Mouse (Mus musculus) retina, embryonic 14.5 days (tissue): ENCODE measurements around the gene Tmem108.
A peak's percentile ranks its signal among the peaks of the same experiment; 100 is the strongest.

Experiments
- DNase-seq: peaks from one replicate; pipeline ENCODE4 v3.0.0-alpha.2; 2015; ENCODE audit warnings: low spot score

Gene Tmem108

DNA sequence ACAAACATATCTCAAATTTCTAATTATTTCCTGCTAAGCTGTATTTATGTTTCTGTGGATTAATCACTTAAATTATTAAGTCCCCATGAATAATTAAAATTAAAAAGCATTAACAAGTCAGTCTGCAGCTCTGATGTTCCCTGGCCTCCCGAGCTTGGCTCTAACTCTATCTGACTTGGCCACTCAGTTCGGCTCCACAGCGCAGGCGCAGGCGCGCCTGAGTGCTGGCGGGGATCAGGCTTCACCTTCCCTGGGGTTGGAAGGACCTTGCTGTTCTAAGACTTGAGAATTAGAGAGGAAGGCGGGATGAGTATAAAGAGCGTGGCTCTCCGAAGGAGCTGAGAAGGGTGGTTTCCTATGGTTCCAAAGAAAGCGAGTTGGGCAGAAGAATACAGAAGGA lies 41.6 kb downstream of the Tmem108 start:
- no peak for DNase-seq

DNA sequence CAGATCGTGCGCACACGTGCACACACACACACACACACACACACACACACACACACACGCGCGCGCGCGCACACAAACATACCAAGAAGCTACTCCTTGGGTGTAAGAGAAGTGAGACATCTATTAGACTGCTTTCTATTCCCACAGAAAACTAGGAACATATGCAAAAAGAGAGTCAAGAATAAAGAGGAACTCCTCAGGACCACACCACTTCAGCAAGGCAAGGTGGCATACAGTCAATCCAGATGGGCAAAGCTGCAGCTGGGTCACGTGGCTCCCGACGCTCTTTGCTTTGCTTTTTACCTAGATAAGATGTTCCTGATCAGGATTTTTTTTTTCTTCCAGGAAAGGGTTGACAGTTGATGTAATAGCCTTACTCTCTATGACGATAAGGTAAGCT lies 45.6 kb downstream of the Tmem108 start:
- no peak for DNase-seq

GRCm38 (mm10) chr9:103715352-103715751 lies 46.3 kb downstream of the Tmem108 start:
- no peak for DNase-seq

DNA sequence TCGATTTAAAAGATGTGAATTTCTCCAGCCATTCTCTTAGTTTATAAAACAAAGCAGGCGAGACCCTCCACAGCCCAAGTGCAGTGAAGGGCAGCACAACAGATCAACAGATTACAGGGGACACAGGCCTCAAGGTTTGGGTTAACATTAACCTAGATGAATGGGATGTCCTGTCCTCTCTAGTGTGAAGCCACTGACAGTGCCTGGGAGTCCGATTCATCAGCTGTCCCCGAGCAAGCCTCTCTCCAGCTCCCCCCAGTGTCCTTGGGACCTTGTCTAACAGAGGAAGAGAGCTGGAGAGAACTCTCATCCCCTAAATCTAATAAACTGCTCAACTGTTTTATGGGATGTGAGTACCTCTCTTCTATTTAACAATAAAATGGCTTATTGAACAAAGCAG lies 48.4 kb downstream of the Tmem108 start:
- DNase-seq = no peak

- no peak for DNase-seq
Measured at GRCm38 (mm10) chr9:103712711-103713110, 48.9 kb downstream of the Tmem108 start.

GRCm38 (mm10) chr9:103709694-103710093 lies 51.9 kb downstream of the Tmem108 start:
- no peak for DNase-seq

GRCm38 (mm10) chr9:103708514-103709173 lies 53.0 kb downstream of the Tmem108 start:
- no peak for DNase-seq

DNA sequence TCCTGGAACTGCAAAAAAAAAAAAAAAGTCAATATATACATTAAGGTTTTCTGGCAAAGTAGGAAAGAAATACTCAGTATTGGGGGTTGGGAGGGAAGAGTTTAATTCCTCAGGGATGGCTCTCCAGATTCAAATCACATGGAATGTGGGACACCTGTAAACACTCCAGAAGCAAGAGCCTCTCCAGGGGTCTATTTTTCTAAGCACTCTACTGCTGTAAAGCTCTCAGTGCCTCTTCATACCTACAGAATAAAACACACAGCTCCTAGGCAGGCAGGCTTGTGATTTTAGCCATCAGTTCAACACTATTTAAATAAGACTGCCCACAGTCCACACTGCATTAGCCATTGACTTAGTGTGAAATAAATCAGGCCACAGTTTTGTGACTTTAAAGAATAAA lies 53.8 kb downstream of the Tmem108 start:
- no peak for DNase-seq

DNA sequence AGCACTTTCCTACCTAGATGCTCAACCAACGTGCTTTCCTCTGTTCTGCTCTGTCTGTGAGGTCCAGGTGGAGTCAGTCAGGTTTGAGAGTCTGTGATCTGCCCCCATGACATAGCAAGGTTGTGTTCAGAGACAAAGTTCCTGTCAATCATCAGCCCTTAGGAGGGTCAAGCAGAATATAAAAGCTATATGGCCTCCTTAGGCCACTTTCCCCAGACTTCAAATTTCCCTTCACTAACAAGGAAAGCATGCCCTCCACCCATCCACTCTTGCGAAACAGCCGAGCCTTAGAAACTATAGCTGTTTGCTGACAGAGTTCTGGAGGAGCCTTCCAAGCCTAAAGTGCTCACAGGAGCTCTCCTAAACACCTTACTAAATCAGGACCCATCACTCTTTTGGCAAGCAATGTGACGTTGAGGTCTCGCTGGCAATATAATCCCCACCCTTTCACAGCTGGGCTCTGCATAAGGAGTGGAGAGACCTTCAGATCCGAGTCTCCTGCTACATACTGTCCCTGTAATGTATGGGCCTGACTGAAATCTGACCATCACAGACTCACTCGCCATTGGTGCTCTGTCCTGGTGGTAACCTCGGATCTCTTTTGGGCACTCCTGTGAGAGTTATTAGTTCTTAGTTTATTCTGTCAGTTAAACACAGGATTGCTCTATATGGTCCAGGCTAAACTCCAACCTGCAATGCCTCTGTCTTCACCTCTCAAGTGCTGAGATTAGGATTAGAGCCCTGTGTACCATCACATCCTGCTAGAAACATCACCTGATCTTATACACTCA lies 54.4 kb downstream of the Tmem108 start:
- DNase-seq = no peak

- DNase-seq = no peak
Measured at GRCm38 (mm10) chr9:103705717-103706116, 55.9 kb downstream of the Tmem108 start.

- no peak for DNase-seq
Measured at GRCm38 (mm10) chr9:103703014-103703413, 58.6 kb downstream of the Tmem108 start.

- no peak for DNase-seq
Measured at GRCm38 (mm10) chr9:103702452-103702851, 59.2 kb downstream of the Tmem108 start.

GRCm38 (mm10) chr9:103701448-103701847 lies 60.2 kb downstream of the Tmem108 start:
- DNase-seq = peak; percentile 41

DNA sequence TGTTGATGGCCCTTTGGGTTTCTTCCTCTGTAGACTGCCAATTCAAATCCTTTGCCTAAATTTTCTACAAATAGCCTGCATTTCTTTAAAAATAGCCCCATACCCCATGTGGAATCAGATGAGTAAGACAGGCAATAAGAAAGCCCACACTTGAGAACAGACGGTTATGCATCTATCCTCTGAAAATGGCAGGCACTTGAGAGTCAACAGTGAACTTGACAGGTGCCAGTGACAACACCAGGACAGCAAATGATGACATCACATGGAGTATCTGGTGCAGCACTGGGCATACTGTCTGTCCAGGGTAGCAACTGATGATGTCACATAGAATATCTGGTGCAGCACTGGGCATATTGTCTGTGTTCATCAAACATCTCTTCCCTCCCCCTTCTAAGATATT lies 61.4 kb downstream of the Tmem108 start:
- DNase-seq = no peak

GRCm38 (mm10) chr9:103696967-103697366 lies 64.7 kb downstream of the Tmem108 start:
- no peak for DNase-seq

DNA sequence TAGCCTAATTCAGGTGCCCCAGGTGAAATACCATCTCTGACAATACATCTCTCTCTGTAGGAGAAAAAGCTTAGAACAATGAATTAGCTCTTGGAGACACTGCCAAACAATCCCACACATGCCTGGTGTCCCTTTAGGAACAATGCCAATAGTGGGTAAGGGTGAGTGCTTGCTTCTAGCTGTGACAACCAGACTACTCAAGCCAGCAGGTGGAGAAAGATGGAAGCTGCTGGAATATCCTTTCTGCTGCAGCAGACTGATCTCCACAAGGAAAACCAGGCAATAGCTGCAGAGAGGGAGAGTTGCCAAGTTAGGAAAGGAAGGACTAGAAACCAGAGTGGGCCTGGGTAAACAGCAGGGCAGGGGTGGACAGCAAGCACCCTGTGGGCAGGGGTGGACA lies 67.8 kb downstream of the Tmem108 start:
- DNase-seq = no peak

GRCm38 (mm10) chr9:103692699-103693098 lies 68.9 kb downstream of the Tmem108 start:
- no peak for DNase-seq

GRCm38 (mm10) chr9:103691847-103692246 lies 69.8 kb downstream of the Tmem108 start:
- no peak for DNase-seq

- DNase-seq = no peak
Measured at GRCm38 (mm10) chr9:103690446-103690845, 71.2 kb downstream of the Tmem108 start.

GRCm38 (mm10) chr9:103689697-103690096 lies 71.9 kb downstream of the Tmem108 start:
- DNase-seq = no peak

DNA sequence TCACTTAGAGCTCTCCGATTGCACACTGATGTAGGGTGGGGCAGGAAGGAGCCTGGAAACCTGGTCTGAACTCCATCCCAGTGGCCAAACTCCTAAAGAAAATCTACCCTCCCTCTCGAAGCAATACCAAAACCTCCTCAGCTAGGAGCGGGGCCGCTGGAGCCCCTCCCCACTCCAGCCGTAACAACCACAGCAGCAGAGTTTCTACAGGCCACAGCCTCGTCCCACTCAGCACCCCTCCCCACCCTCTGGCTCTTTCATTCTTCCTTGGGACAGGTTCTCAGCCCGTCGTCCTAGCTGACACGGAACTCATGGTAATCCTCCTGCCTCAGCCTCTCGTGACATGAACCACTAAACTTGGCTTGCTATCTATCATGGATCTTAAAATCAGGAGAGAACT lies 72.6 kb downstream of the Tmem108 start:
- DNase-seq = no peak

- DNase-seq = no peak
Measured at GRCm38 (mm10) chr9:103687130-103687529, 74.5 kb downstream of the Tmem108 start.

DNA sequence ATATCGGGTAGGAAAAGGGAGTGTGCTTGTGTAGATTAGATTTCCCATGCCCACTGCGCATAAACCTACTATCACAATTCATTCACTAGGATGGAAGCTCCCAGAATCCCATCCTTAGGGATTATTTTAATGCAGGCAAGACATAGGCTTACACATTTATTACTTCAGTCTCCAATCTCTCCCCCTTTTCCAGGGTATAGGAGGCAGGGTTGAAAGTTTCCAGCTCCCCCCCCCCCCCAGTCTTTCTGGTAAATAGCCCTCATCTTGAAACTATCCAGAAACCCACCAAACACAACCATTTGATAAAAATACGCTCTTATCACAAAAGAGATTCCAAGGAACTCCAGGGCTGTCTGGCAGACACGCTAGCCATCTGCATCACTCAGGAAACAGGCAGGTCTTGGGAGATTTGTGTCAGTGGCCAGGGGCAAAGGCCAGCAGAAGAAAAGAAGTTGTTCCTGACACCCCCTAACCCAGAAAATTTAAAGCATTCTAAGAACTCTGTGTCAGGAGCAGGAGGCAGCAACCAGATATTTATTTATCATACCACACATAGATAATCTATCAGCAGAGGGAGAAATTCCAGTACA lies 79.8 kb downstream of the Tmem108 start:
- no peak for DNase-seq
